Mouse (Mus musculus) liver, embryonic 14.5 days (tissue): Measurements from ENCODE around the gene Crhr2.

Experiments
- CTCF ChIP-seq: IDR thresholded peaks from 2 replicates; pipeline ENCODE4 v1.5.1; 2016; ENCODE audit warnings: antibody characterized with exemption, low read depth, control low read depth
- EP300 ChIP-seq: IDR thresholded peaks from 2 replicates; pipeline ENCODE4 v1.6.1; 2016; ENCODE audit warnings: antibody characterized with exemption, low read depth

GRCm38 (mm10) chr6:55130631-55131030, 2.2 kb downstream of the Crhr2 start:
- TF ChIP-seq CTCF (no peak), EP300 (no peak)
